Mouse (Mus musculus): ENCODE measurements around the gene Thap8. TPM values are rescaled to one million over a fixed set of nuclear protein-coding genes. Genes with fewer than 3 reads are reported as not detected.

Gene Thap8
- polyA plus RNA-seq, 1 experiment from 2014 or later, result 0.48 TPM

- no peak for ATAC-seq (ENCODE audit: low FRiP score, low read depth)
- H3K4me2 ChIP-seq (replicated peaks), result no peak overlapping the region
- H3K4me3 ChIP-seq, result no peak overlapping the region
- no peaks in the 10 kb centered on the region for H3K4me1 ChIP-seq
- H3K27ac ChIP-seq, result no peak overlapping the region
- peaks cover 43% of the 10 kb centered on the region for H3K36me3 ChIP-seq
- H3K9ac ChIP-seq, result no peak overlapping the region
- H3K9me3 ChIP-seq, result no peaks in the 10 kb centered on the region
- H3K27me3 ChIP-seq, result no peaks in the 10 kb centered on the region
- 91% methylated on average over 5 of the region's 5 CpGs for WGBS
These were observed 14.4 kb upstream of the Thap8 start for GRCm38 (mm10) chr7:30265531-30265930.

- Histone ChIP-seq H3K27ac (no peak overlapping the region), H3K4me2 (replicated peaks) (no peak overlapping the region), H3K4me1 (no peaks in the 10 kb centered on the region), H3K9me3 (no peaks in the 10 kb centered on the region), H3K9ac (no peak overlapping the region), H3K27me3 (no peaks in the 10 kb centered on the region), H3K4me3 (no peak overlapping the region), H3K36me3 (peaks cover 47% of the 10 kb centered on the region)
- 88% methylated on average over 7 of the region's 7 CpGs for WGBS
- ATAC-seq (ENCODE audit: low FRiP score, low read depth), result no peak
These were observed 14.0 kb upstream of the Thap8 start for GRCm38 (mm10) chr7:30265935-30266334.

- peaks cover 40% of the 10 kb centered on the region for H3K36me3 ChIP-seq
These were observed 13.1 kb upstream of the Thap8 start for GRCm38 (mm10) chr7:30266780-30267179.

GRCm38 (mm10) chr7:30269641-30270040 is 10.3 kb upstream of the Thap8 start:
- H3K27me3 ChIP-seq, result no peaks in the 10 kb centered on the region
- H3K4me2 ChIP-seq (replicated peaks), result no peak overlapping the region
- H3K9me3 ChIP-seq, result no peaks in the 10 kb centered on the region
- H3K27ac ChIP-seq, result no peak overlapping the region
- 90% methylated on average over 4 of the region's 4 CpGs for WGBS
- H3K36me3 ChIP-seq, result peaks cover 28% of the 10 kb centered on the region
- ATAC-seq (ENCODE audit: low FRiP score, low read depth), result no peak
- H3K4me1 ChIP-seq, result no peaks in the 10 kb centered on the region
- H3K9ac ChIP-seq, result no peak overlapping the region
- H3K4me3 ChIP-seq, result no peak overlapping the region

More at GRCm38 (mm10) chr7:30266780-30267179, 13.1 kb upstream of the Thap8 start:
- ATAC-seq (ENCODE audit: low FRiP score, low read depth), result no peak
- Histone ChIP-seq H3K4me3 (no peak overlapping the region), H3K27ac (no peak overlapping the region), H3K9me3 (no peaks in the 10 kb centered on the region), H3K27me3 (no peaks in the 10 kb centered on the region), H3K4me2 (replicated peaks) (no peak overlapping the region), H3K4me1 (no peaks in the 10 kb centered on the region), H3K9ac (no peak overlapping the region)
- 91% methylated on average over 3 of the region's 3 CpGs for WGBS

- no peak overlapping the region for H3K9ac ChIP-seq
- H3K27ac ChIP-seq, result no peak overlapping the region
- peaks cover 3% of the 10 kb centered on the region for H3K4me1 ChIP-seq
- ATAC-seq (ENCODE audit: low FRiP score, low read depth), result no peak
- H3K27me3 ChIP-seq, result no peaks in the 10 kb centered on the region
- no peaks in the 10 kb centered on the region for H3K9me3 ChIP-seq
- H3K36me3 ChIP-seq, result peaks cover 12% of the 10 kb centered on the region; the same call in 1 of the 2 replicates
- H3K4me3 ChIP-seq, result no peak overlapping the region
- WGBS, result 70% methylated on average over 6 of the region's 6 CpGs
- H3K4me2 ChIP-seq (replicated peaks), result no peak overlapping the region
These were observed 5.5 kb upstream of the Thap8 start for GRCm38 (mm10) chr7:30274383-30274782.

GRCm38 (mm10) chr7:30278911-30279310 is 983 bp upstream of the Thap8 start:
- H3K4me2 ChIP-seq (replicated peaks), result peak overlapping the region; percentile 82
- no peak for ATAC-seq (ENCODE audit: low FRiP score, low read depth)

GRCm38 (mm10) chr7:30279536-30279935 is 358 bp upstream of the Thap8 start:
- H3K9me3 ChIP-seq, result no peaks in the 10 kb centered on the region
- 0 out of 2 replicates have a peak overlapping the region, but pooled peaks have one; percentile 15 for H3K27ac ChIP-seq
- no peaks in the 10 kb centered on the region for H3K27me3 ChIP-seq
- H3K9ac ChIP-seq, result peak overlapping the region; percentile 53; the same call in 1 of the 2 replicates
- peak overlapping the region; percentile 65 for H3K4me3 ChIP-seq
- H3K4me2 ChIP-seq (replicated peaks), result peak overlapping the region; percentile 82
- 0% methylated on average over 6 of the region's 6 CpGs for WGBS
- H3K36me3 ChIP-seq, result no peaks in the 10 kb centered on the region
- ATAC-seq (ENCODE audit: low FRiP score, low read depth), result no peak
- peaks cover 13% of the 10 kb centered on the region for H3K4me1 ChIP-seq

More at GRCm38 (mm10) chr7:30278911-30279310, 983 bp upstream of the Thap8 start:
- 46% methylated on average over 2 of the region's 2 CpGs for WGBS
- Histone ChIP-seq H3K4me3 (peak overlapping the region; percentile 65; the same call in 1 of the 2 replicates), H3K9ac (no peak overlapping the region), H3K27me3 (no peaks in the 10 kb centered on the region), H3K36me3 (no peaks in the 10 kb centered on the region), H3K4me1 (peaks cover 13% of the 10 kb centered on the region), H3K27ac (no peak overlapping the region), H3K9me3 (no peaks in the 10 kb centered on the region)

- peak overlapping the region; percentile 65 for H3K4me3 ChIP-seq
- ATAC-seq (ENCODE audit: low FRiP score, low read depth), result peak; percentile 89
- no peaks in the 10 kb centered on the region for H3K27me3 ChIP-seq
- H3K9me3 ChIP-seq, result no peaks in the 10 kb centered on the region
- H3K4me1 ChIP-seq, result peaks cover 16% of the 10 kb centered on the region
- under 1% methylated on average over 20 of the region's 20 CpGs for WGBS
- peak overlapping the region; percentile 82 for H3K4me2 ChIP-seq (replicated peaks)
- peak overlapping the region; percentile 97 for H3K27ac ChIP-seq
- no peaks in the 10 kb centered on the region for H3K36me3 ChIP-seq
- H3K9ac ChIP-seq, result peak overlapping the region; percentile 55
These were observed 810 bp downstream of the Thap8 start for GRCm38 (mm10) chr7:30280670-30281138.

- WGBS, result 77% methylated on average over 4 of the region's 4 CpGs
- Histone ChIP-seq H3K27ac (no peak overlapping the region), H3K36me3 (no peaks in the 10 kb centered on the region), H3K9me3 (no peaks in the 10 kb centered on the region), H3K4me1 (peaks cover 16% of the 10 kb centered on the region), H3K4me3 (peak overlapping the region; percentile 65), H3K9ac (no peak overlapping the region), H3K4me2 (replicated peaks) (peak overlapping the region; percentile 82), H3K27me3 (no peaks in the 10 kb centered on the region)
- ATAC-seq (ENCODE audit: low FRiP score, low read depth), result no peak
These were observed 1.6 kb downstream of the Thap8 start for GRCm38 (mm10) chr7:30281522-30281921.

- no peak for ATAC-seq (ENCODE audit: low FRiP score, low read depth)
- H3K9ac ChIP-seq, result no peak overlapping the region
- no peaks in the 10 kb centered on the region for H3K9me3 ChIP-seq
- no peaks in the 10 kb centered on the region for H3K36me3 ChIP-seq
- no peaks in the 10 kb centered on the region for H3K27me3 ChIP-seq
- H3K4me1 ChIP-seq, result peaks cover 16% of the 10 kb centered on the region
- no peak overlapping the region for H3K27ac ChIP-seq
- no peak overlapping the region for H3K4me3 ChIP-seq
- H3K4me2 ChIP-seq (replicated peaks), result no peak overlapping the region
- 82% methylated on average over 7 of the region's 7 CpGs for WGBS
These were observed 2.8 kb downstream of the Thap8 start for GRCm38 (mm10) chr7:30282740-30283139.

- Histone ChIP-seq H3K27ac (no peak overlapping the region), H3K4me2 (replicated peaks) (no peak overlapping the region), H3K9me3 (no peaks in the 10 kb centered on the region), H3K9ac (0 out of 2 replicates have a peak overlapping the region, but pooled peaks have one; percentile 19), H3K27me3 (no peaks in the 10 kb centered on the region), H3K36me3 (no peaks in the 10 kb centered on the region), H3K4me3 (no peak overlapping the region), H3K4me1 (peaks cover 21% of the 10 kb centered on the region)
- no peak for ATAC-seq (ENCODE audit: low FRiP score, low read depth)
- WGBS, result 63% methylated on average over 8 of the region's 8 CpGs
These were observed 7.0 kb downstream of the Thap8 start for GRCm38 (mm10) chr7:30286701-30287410.

- Histone ChIP-seq H3K27me3 (no peaks in the 10 kb centered on the region), H3K9me3 (no peaks in the 10 kb centered on the region), H3K4me3 (no peak overlapping the region), H3K36me3 (peaks cover 5% of the 10 kb centered on the region; the same call in 1 of the 2 replicates), H3K4me2 (replicated peaks) (no peak overlapping the region), H3K9ac (no peak overlapping the region), H3K4me1 (peaks cover 31% of the 10 kb centered on the region), H3K27ac (no peak overlapping the region)
- WGBS, result 64% methylated on average over 6 of the region's 6 CpGs
- ATAC-seq (ENCODE audit: low FRiP score, low read depth), result no peak
These were observed 8.2 kb downstream of the Thap8 start for GRCm38 (mm10) chr7:30288046-30288445.
